Mouse (Mus musculus): ENCODE measurements at regions not wholly inside any gene's neighbourhood (a gene's known extent, or its start where the extent isn't known, plus 50 kb on each side); places are given as distances from the start of the nearest gene placed in this dataset.

DNA sequence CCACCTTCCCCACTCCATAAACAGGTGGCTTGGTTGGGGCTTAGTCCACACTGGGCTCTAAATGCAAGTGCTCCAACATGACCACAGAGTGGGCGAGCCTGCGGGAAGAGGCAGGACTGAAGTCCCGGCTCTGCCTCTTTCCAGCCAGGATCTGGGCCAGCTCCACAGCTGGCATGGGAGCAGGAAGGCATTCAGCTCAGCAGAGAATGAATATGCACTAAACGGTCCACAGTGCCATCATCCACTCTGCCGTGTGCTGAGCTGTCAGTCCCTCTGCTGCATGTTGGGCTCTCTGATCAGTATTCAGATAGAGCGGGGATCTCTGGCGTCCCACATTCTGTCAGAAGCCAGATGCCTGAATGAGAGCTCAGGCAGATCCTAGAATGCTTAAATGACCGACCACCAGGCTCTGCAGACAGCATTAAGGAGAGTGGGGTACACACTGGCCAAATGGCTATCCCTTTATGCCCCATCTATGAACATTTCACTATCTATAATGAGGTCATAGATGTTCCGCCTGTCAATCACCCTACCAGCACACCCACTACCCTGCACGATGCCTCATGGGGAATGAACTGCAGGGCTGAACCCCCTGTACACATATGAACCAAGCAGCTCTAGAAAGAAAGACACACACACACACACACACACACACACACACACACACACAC, 317.3 kb downstream of the Ptpru start:
- Histone ChIP-seq H3K27ac (ENCODE audit: low read length) (no peak overlapping the region), H3K4me2 (replicated peaks; ENCODE audit: low read depth, low read length) (no peak overlapping the region), H3K9me3 (ENCODE audit: low read length) (no peaks in the 10 kb centered on the region), H3K9ac (replicated peaks; ENCODE audit: low read depth) (no peak overlapping the region), H3K4me3 (ENCODE audit: low read depth, low read length) (no peak overlapping the region), H3K36me3 (ENCODE audit: insufficient read depth, low read length) (no peaks in the 10 kb centered on the region), H3K4me1 (ENCODE audit: insufficient read depth, low read depth, low read length) (no peaks in the 10 kb centered on the region), H3K27me3 (replicated peaks; ENCODE audit: insufficient read depth, low read length) (no peaks in the 10 kb centered on the region)
- WGBS: 80% methylated on average over 10 of the region's 10 CpGs
- no peak for TF ChIP-seq CTCF (IDR thresholded peaks at IDR 0.05)
- TF ChIP-seq EP300 (IDR thresholded peaks at IDR 0.05): no peak
- no peak for ATAC-seq
- no peak for DNase-seq (ENCODE audit: low spot score)

DNA sequence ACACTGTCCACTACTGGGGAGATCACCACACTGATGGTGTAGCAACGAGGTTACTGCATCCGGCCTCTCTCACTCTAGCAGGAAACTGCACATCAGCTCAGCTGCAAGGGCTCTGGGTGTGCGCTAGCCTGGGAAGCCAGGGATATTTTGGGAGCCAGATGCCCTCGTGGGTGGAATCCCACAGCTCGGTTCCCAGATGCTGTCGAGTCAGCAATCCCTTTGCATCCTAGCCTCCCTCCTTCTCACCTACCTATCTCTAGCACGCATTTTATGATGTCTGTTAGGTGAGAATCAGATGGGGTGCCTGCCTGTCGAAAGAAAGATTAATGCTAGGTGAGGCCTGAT, 316.8 kb downstream of the Ptpru start:
- DNase-seq (ENCODE audit: low spot score): no peak
- Histone ChIP-seq H3K4me1 (ENCODE audit: insufficient read depth, low read depth, low read length) (no peaks in the 10 kb centered on the region), H3K27ac (ENCODE audit: low read length) (no peak overlapping the region), H3K4me3 (ENCODE audit: low read depth, low read length) (no peak overlapping the region), H3K9ac (replicated peaks; ENCODE audit: low read depth) (no peak overlapping the region), H3K9me3 (ENCODE audit: low read length) (no peaks in the 10 kb centered on the region), H3K27me3 (replicated peaks; ENCODE audit: insufficient read depth, low read length) (no peaks in the 10 kb centered on the region), H3K4me2 (replicated peaks; ENCODE audit: low read depth, low read length) (no peak overlapping the region), H3K36me3 (ENCODE audit: insufficient read depth, low read length) (no peaks in the 10 kb centered on the region)
- TF ChIP-seq EP300 (IDR thresholded peaks at IDR 0.05) (no peak), CTCF (IDR thresholded peaks at IDR 0.05) (no peak)
- 59% methylated on average over 8 of the region's 8 CpGs for WGBS
- no peak for ATAC-seq

DNA sequence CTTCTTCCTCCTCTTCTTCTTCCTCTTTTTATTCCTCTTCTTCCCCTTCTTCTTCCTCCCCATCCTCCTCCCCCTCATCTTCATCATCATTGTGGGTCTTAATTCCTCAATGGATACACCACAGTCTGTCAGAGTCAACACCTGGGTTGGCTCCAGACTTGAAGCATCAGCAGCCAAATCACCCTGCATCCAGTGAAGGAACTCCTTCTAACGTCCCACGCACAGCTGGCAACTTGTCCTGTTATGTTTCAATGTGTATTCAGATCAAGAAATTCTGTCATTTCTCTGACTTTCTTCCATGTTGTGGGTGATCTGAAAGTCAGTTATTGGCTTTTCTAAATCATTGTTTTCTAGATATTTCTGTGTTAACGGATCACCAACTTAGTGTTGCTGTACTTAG, 312.9 kb downstream of the Ptpru start:
- no peaks in the 10 kb centered on the region for H3K4me1 ChIP-seq (ENCODE audit: insufficient read depth, low read depth, low read length)
- no peak overlapping the region for H3K27ac ChIP-seq (ENCODE audit: low read length)
- H3K27me3 ChIP-seq (replicated peaks; ENCODE audit: insufficient read depth, low read length): no peaks in the 10 kb centered on the region
- H3K9ac ChIP-seq (replicated peaks; ENCODE audit: low read depth): no peak overlapping the region
- no peak overlapping the region for H3K4me3 ChIP-seq (ENCODE audit: low read depth, low read length)
- TF ChIP-seq CTCF (IDR thresholded peaks at IDR 0.05) (no peak), EP300 (IDR thresholded peaks at IDR 0.05) (no peak)
- H3K36me3 ChIP-seq (ENCODE audit: insufficient read depth, low read length): no peaks in the 10 kb centered on the region
- no peaks in the 10 kb centered on the region for H3K9me3 ChIP-seq (ENCODE audit: low read length)
- no peak overlapping the region for H3K4me2 ChIP-seq (replicated peaks; ENCODE audit: low read depth, low read length)
- 77% methylated on average over 3 of the region's 3 CpGs for WGBS
- ATAC-seq (no peak), DNase-seq (ENCODE audit: low spot score) (no peak)

DNA sequence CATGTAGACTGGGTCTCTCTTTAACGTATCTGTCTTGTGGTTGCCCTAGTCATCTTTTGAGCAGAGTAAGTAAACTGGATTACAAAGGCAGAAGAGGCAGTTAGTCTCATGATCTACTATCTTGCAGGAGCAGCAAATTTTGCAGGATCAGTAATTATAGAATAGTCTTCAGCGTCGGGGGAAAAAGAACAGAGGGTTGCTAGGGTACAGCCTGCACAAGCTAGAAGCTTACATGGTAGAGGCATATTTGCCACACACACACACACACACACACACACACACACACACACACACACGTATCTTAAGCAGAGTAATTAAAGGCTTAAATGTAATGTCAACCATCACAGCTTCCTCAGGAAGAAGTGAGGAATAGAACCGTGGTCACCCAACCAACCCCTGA, 307.6 kb downstream of the Ptpru start:
- Histone ChIP-seq H3K36me3 (ENCODE audit: insufficient read depth, low read length) (no peaks in the 10 kb centered on the region), H3K4me3 (ENCODE audit: low read depth, low read length) (no peak overlapping the region), H3K9me3 (ENCODE audit: low read length) (no peaks in the 10 kb centered on the region), H3K4me1 (ENCODE audit: insufficient read depth, low read depth, low read length) (no peaks in the 10 kb centered on the region), H3K9ac (replicated peaks; ENCODE audit: low read depth) (no peak overlapping the region), H3K4me2 (replicated peaks; ENCODE audit: low read depth, low read length) (no peak overlapping the region), H3K27me3 (replicated peaks; ENCODE audit: insufficient read depth, low read length) (no peaks in the 10 kb centered on the region), H3K27ac (ENCODE audit: low read length) (no peak overlapping the region)
- TF ChIP-seq EP300 (IDR thresholded peaks at IDR 0.05) (no peak), CTCF (IDR thresholded peaks at IDR 0.05) (no peak)
- WGBS: 68% methylated on average over 5 of the region's 5 CpGs
- ATAC-seq (no peak), DNase-seq (ENCODE audit: low spot score) (no peak)

DNA sequence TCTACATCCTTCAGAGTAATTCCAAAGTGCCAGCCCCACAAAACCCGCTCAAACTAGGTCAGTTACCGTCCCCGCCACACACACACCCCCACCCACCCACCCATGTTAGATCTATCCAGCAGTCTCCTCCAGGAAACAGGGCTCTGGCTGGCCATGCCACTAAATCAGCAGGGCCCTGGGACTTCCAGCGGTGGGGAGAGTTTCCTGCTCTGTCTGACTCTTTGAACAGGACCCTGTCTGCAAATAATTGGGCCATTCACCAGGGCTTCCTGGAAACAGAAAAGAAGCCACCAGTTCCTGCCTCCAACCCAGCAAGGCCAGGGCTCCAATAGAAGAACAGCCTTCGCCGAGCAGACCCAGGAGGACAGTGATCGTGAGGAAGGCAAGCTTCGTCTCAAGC, 307.1 kb downstream of the Ptpru start:
- Histone ChIP-seq H3K9me3 (ENCODE audit: low read length) (no peaks in the 10 kb centered on the region), H3K27me3 (replicated peaks; ENCODE audit: insufficient read depth, low read length) (no peaks in the 10 kb centered on the region), H3K27ac (ENCODE audit: low read length) (no peak overlapping the region), H3K36me3 (ENCODE audit: insufficient read depth, low read length) (no peaks in the 10 kb centered on the region), H3K4me1 (ENCODE audit: insufficient read depth, low read depth, low read length) (no peaks in the 10 kb centered on the region), H3K4me2 (replicated peaks; ENCODE audit: low read depth, low read length) (no peak overlapping the region), H3K4me3 (ENCODE audit: low read depth, low read length) (no peak overlapping the region), H3K9ac (replicated peaks; ENCODE audit: low read depth) (no peak overlapping the region)
- DNase-seq (ENCODE audit: low spot score): no peak
- WGBS: 47% methylated on average over 8 of the region's 8 CpGs
- no peak for TF ChIP-seq EP300 (IDR thresholded peaks at IDR 0.05)
- no peak for TF ChIP-seq CTCF (IDR thresholded peaks at IDR 0.05)
- ATAC-seq: no peak

DNA sequence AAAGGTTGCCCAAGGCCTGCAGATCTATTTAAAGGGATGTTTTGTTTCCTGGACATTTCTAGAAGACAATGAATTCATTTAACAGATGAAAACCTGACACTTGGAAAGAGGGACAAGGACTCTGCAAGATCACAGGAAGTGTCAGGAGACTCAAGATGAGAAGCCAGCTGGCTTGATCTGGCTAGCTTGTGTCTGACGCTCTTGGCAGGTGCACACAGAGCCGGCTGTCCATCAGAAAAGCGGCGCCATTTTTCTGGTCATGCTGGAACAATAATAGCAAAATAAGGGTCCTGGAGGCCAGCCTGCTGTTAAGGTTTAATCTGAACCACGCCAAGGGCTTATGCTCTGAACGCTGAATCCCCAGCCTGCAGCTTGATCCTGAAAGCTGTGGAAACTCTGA, 303.3 kb downstream of the Ptpru start:
- 82% methylated on average over 6 of the region's 6 CpGs for WGBS
- DNase-seq (ENCODE audit: low spot score) (no peak), ATAC-seq (no peak)
- H3K9me3 ChIP-seq (ENCODE audit: low read length): no peaks in the 10 kb centered on the region
- H3K27me3 ChIP-seq (replicated peaks; ENCODE audit: insufficient read depth, low read length): no peaks in the 10 kb centered on the region
- no peak for TF ChIP-seq EP300 (IDR thresholded peaks at IDR 0.05)
- TF ChIP-seq CTCF (IDR thresholded peaks at IDR 0.05): no peak
- no peak overlapping the region for H3K4me2 ChIP-seq (replicated peaks; ENCODE audit: low read depth, low read length)
- no peak overlapping the region for H3K27ac ChIP-seq (ENCODE audit: low read length)
- H3K9ac ChIP-seq (replicated peaks; ENCODE audit: low read depth): no peak overlapping the region
- H3K4me1 ChIP-seq (ENCODE audit: insufficient read depth, low read depth, low read length): no peaks in the 10 kb centered on the region
- no peak overlapping the region for H3K4me3 ChIP-seq (ENCODE audit: low read depth, low read length)
- H3K36me3 ChIP-seq (ENCODE audit: insufficient read depth, low read length): no peaks in the 10 kb centered on the region

DNA sequence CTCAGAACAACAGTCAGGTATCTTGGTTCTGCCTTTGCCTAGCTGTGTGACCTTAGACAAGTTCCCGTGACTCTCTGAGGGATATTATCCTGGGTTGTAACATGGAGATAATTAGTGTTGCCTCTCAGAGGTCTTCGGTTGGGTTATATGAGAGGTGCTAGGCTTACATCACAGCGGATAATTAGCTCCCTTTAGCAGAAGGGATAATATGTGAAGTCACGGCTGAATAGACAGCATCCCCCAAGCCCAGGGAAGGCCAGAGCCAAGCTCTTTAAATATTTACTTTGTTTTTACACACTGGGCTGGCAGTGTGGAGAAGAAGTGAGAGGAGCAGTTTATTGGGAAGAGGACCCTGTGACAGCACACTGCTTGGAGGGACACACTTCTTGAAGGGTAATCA, 299.9 kb downstream of the Ptpru start:
- H3K36me3 ChIP-seq (ENCODE audit: insufficient read depth, low read length): no peaks in the 10 kb centered on the region
- H3K9me3 ChIP-seq (ENCODE audit: low read length): no peaks in the 10 kb centered on the region
- no peak for ATAC-seq
- H3K4me3 ChIP-seq (ENCODE audit: low read depth, low read length): no peak overlapping the region
- 77% methylated on average over 4 of the region's 4 CpGs for WGBS
- DNase-seq (ENCODE audit: low spot score): no peak
- no peaks in the 10 kb centered on the region for H3K4me1 ChIP-seq (ENCODE audit: insufficient read depth, low read depth, low read length)
- no peak overlapping the region for H3K4me2 ChIP-seq (replicated peaks; ENCODE audit: low read depth, low read length)
- TF ChIP-seq CTCF (IDR thresholded peaks at IDR 0.05) (no peak), EP300 (IDR thresholded peaks at IDR 0.05) (no peak)
- no peak overlapping the region for H3K27ac ChIP-seq (ENCODE audit: low read length)
- no peaks in the 10 kb centered on the region for H3K27me3 ChIP-seq (replicated peaks; ENCODE audit: insufficient read depth, low read length)
- H3K9ac ChIP-seq (replicated peaks; ENCODE audit: low read depth): no peak overlapping the region
